Mouse (Mus musculus) midbrain, embryonic 14.5 days (tissue): ENCODE results near the gene Frmd4a. TPM values are rescaled to one million over a fixed set of nuclear protein-coding genes. Genes with fewer than 3 reads are reported as not detected.

Source experiments
- ATAC-seq: fragments of 200-750 bp; cut with Nextera tagmentation; 2 replicates; pipeline ENCODE4 v1.8.0; 2017; ENCODE audit warnings: moderate number of reproducible peaks, moderate library complexity; ENCODE audit not compliant: low FRiP score, low TSS enrichment
- DNase-seq: peaks from one replicate; pipeline ENCODE4 v3.0.0-alpha.2; 2015
- H3K27ac ChIP-seq: fragments of 300-500 bp; sonication (generic); replicated peaks from 2 replicates; pipeline ENCODE4 v1.5.1; 2014; ENCODE audit warnings: mild to moderate bottlenecking, low read depth, low read length, moderate library complexity
- H3K27me3 ChIP-seq: fragments of 300-500 bp; sonication (generic); 2 replicates; pipeline ENCODE4 v1.6.1; 2014; ENCODE audit warnings: low read length, control low read depth, mixed read lengths; ENCODE audit not compliant: control insufficient read depth, insufficient read depth
- H3K36me3 ChIP-seq: fragments of 300-500 bp; sonication (generic); 2 replicates; pipeline ENCODE4 v1.6.1; 2014; ENCODE audit warnings: low read length, control low read depth; ENCODE audit not compliant: control insufficient read depth, insufficient read depth
- H3K4me1 ChIP-seq: fragments of 300-500 bp; sonication (generic); 2 replicates; pipeline ENCODE4 v1.6.1; 2014; ENCODE audit warnings: mild to moderate bottlenecking, antibody characterized with exemption, low read length, control low read depth; ENCODE audit not compliant: control insufficient read depth, insufficient read depth
- H3K4me2 ChIP-seq: fragments of 300-500 bp; sonication (generic); 2 replicates; pipeline ENCODE4 v1.6.1; 2014; ENCODE audit warnings: mild to moderate bottlenecking, low read length, moderate library complexity
- H3K4me3 ChIP-seq: fragments of 300-500 bp; sonication (generic); replicated peaks from 2 replicates; pipeline ENCODE4 v1.5.1; 2014; ENCODE audit warnings: low read depth, low read length
- H3K9ac ChIP-seq: fragments of 300-500 bp; sonication (generic); replicated peaks from 2 replicates; pipeline ENCODE4 v1.6.1; 2014; ENCODE audit warnings: mild to moderate bottlenecking, low read length, moderate library complexity
- H3K9me3 ChIP-seq: fragments of 300-500 bp; sonication (generic); 2 replicates; pipeline ENCODE4 v1.6.1; 2016; ENCODE audit warnings: low read length, control low read depth, mixed read lengths; ENCODE audit not compliant: control insufficient read depth
- WGBS: fragments of 180-500 bp; shearing (Covaris S2); extraction: QIAGEN DNeasy Blood & Tissue Kit; methylation state at CpG from one replicate; pipeline ENCODE4 v1.1.7; 2014; 5-methylcytosine and 5-hydroxymethylcytosine counted together
- polyA plus RNA-seq: library from polyadenylated mRNA; unstranded; fragments of >200 nt; fragmentation: Nextera tagmentation; extraction: Ambion mirVana; gene quantifications from 2 replicates; pipeline ENCODE4 v1.2.1, GENCODE M21; 2014

The Frmd4a gene
- polyA plus RNA-seq, 1 experiment from 2014 or later: 68.4 TPM

DNA sequence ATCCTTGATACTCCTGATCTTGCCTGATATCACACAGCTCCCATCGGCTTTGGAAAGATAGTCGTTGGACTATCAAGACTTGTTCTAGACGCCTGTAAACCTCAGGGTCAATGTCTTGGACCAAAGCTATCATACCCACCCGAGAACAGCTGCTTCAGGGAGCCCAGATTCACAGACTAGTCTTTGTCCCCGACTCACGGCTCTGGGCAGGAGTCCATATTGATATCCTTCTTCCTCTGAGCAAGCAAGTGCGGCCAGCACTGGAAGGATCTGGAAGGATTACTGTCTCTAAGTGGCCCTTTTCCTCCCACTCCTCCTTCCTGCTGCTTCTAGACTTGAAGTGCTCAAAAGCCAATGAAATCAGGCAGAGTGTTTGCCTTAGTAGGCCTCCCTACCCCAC, 575.1 kb downstream of the Frmd4a start:
- H3K9me3 ChIP-seq: no peaks in the 10 kb centered on the region
- no peak overlapping the region for H3K4me3 ChIP-seq
- H3K4me2 ChIP-seq: no peak overlapping the region
- no peak overlapping the region for H3K9ac ChIP-seq
- DNase-seq: no peak
- H3K4me1 ChIP-seq: no peaks in the 10 kb centered on the region
- no peaks in the 10 kb centered on the region for H3K27me3 ChIP-seq
- ATAC-seq: no peak
- WGBS: 92% methylated on average over 7 of the region's 7 CpGs
- no peak overlapping the region for H3K27ac ChIP-seq
- peaks cover 93% of the 10 kb centered on the region for H3K36me3 ChIP-seq

DNA sequence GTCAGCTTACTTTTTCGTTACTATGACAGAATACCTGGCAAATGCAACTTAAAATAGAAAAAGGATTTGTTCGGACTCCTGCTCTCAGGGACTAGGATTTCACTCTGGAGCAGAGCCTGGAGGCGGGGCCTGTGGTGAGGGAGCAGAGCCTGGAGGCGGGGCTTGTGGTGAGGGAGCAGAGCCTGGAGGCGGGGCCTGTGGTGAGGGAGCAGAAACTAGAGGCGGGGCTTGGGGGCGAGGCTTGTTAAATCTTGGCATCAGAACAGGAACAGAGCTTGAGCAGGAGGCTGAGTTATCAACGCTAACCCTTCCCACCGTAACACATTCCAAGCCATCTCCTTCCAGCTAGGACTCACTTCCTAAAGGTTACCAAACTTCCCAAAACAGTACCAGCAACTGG, 575.9 kb downstream of the Frmd4a start:
- Histone ChIP-seq H3K9ac (no peak overlapping the region), H3K27ac (no peak overlapping the region), H3K36me3 (peaks cover 90% of the 10 kb centered on the region), H3K4me2 (no peak overlapping the region), H3K9me3 (no peaks in the 10 kb centered on the region), H3K4me1 (no peaks in the 10 kb centered on the region), H3K27me3 (no peaks in the 10 kb centered on the region), H3K4me3 (no peak overlapping the region)
- ATAC-seq (peak; percentile 63; the same call in 1 of the 2 replicates), DNase-seq (peak; percentile 63)
- WGBS: 46% methylated on average over 9 of the region's 9 CpGs

DNA sequence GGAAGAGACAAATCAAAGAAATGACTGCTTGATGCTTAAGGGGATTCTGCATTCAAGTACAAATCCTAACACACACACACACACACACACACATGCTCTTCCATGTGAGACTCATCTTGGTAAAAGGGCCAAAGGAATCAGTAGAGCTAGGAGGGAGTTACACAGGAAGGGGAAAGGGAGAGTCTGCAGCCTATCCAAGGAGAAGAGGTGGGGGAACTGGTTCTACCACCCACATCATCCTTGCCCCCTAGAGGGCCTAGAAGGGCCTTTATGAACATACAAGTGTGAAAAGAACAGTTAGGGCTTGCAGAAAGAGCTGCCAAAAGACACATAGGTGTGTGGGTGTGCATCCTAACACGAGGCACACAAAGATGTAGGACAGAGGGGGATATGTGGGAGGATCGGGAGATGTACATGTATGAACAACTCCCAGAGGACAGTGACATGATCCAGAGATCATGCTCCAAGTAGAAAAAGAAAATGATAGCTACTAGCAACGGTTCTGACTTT, 576.4 kb downstream of the Frmd4a start:
- ATAC-seq (no peak), DNase-seq (no peak)
- Histone ChIP-seq H3K4me1 (no peaks in the 10 kb centered on the region), H3K4me3 (no peak overlapping the region), H3K27ac (no peak overlapping the region), H3K36me3 (peaks cover 89% of the 10 kb centered on the region), H3K9me3 (no peaks in the 10 kb centered on the region), H3K27me3 (no peaks in the 10 kb centered on the region), H3K9ac (no peak overlapping the region), H3K4me2 (no peak overlapping the region)
- WGBS: 96% methylated on average over 3 of the region's 3 CpGs

DNA sequence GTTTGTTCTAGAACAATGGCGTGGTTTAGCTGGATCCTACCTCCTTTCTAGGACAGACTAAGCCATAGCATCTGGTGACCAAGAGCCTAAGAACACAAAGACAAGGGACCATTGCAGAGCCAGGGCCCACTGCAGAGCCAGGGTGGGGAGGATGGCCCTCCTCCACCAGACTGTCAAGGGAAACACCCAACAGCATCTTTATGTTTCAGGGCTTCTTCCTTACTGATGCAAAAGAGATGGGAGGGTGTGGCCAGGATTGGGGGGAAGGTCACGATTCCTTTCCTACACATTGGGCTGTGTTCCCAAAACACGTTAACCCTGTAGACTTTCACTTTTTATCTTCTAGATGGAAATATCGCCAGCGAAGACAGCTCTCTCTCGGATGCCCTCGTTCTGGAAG, 579.5 kb downstream of the Frmd4a start:
- DNase-seq (no peak), ATAC-seq (no peak)
- Histone ChIP-seq H3K27me3 (no peaks in the 10 kb centered on the region), H3K4me1 (no peaks in the 10 kb centered on the region), H3K36me3 (peaks cover 67% of the 10 kb centered on the region), H3K4me2 (no peak overlapping the region), H3K9ac (no peak overlapping the region), H3K9me3 (no peaks in the 10 kb centered on the region), H3K27ac (no peak overlapping the region), H3K4me3 (no peak overlapping the region)
- WGBS: 95% methylated on average over 7 of the region's 7 CpGs

DNA sequence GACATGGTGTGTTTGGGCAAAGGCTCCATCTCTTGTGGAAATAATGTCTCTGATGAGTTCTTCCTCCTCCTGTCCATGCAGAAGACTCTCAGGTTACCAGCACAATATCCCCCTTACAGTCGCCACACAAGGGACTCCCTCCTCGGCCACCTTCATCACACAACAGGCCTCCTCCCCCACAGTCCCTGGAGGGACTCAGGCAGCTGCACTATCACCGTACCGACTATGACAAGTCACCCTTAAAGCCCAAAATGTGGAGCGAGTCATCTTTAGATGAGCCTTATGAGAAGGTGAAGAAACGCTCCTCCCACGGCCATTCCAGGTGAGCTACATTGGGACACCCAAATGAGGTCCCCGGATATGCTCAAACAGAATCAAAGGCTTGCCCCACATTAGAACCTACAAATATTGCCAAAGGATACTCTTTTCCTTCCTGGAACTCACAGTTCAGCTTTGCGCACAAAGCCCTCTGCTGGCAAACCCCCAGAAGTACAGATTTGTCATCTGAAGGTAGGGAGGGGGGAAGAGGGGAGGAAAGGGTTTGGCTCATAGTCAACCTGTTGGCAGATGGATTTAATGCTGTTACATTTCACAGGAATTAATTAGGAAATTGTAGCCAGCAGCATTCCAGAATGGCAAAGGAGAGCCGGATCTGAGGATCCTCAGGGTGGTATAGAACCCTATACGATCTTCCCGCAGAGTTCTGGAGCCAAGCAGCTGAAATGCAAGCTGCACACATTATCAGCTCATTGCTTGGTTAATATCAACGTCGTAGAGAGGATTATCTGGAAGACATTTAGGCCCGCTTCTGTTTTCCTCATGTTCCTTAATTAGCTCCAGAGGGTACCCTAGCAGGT, 583.7 kb downstream of the Frmd4a start:
- DNase-seq: peak; percentile 84
- H3K4me2 ChIP-seq: no peak overlapping the region
- no peaks in the 10 kb centered on the region for H3K27me3 ChIP-seq
- ATAC-seq: 0 out of 2 replicates have a peak, but pooled peaks have one; percentile 51
- no peak overlapping the region for H3K27ac ChIP-seq
- H3K36me3 ChIP-seq: peaks cover 67% of the 10 kb centered on the region
- no peaks in the 10 kb centered on the region for H3K9me3 ChIP-seq
- no peak overlapping the region for H3K9ac ChIP-seq
- H3K4me1 ChIP-seq: no peaks in the 10 kb centered on the region
- no peak overlapping the region for H3K4me3 ChIP-seq
- 64% methylated on average over 15 of the region's 15 CpGs for WGBS

DNA sequence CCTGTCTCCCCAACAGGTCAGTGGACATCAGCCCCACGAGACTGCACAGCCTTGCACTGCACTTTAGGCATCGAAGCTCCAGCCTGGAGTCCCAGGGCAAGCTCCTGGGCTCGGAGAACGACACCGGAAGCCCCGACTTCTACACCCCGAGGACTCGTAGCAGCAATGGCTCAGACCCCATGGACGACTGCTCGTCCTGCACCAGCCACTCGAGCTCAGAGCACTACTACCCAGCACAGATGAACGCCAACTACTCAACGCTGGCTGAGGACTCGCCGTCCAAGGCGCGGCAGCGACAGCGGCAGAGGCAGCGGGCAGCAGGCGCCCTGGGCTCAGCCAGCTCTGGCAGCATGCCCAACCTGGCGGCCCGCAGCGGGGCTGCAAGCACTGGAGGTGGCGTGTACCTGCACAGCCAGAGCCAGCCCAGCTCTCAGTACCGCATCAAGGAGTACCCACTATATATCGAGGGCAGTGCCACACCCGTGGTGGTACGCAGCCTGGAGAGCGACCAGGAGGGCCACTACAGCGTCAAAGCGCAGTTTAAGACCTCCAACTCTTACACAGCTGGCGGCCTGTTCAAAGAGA, 585.9 kb downstream of the Frmd4a start:
- H3K4me2 ChIP-seq: no peak overlapping the region
- peak; percentile 37; the same call in 1 of the 2 replicates for ATAC-seq
- DNase-seq: no peak

DNA sequence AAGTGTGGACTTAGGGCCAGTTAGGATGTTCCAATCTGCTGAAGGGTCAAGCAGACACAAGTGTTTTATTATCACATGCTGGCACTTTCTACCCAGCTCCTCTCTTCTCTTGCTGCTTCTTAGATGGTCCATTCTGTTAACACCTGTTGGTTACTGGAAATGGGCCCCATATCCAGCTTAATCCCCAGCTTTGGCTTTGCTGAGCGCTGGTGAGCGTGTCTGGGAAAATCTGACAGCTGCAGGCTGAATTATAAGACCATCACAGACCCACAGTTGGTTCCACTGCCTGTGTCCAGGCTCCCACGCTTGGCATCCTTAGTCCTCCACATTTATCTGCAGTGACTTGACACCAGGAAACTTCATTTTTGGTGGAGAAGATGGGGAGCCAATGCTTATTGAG, 589.0 kb downstream of the Frmd4a start:
- H3K4me3 ChIP-seq: no peak overlapping the region
- H3K27ac ChIP-seq: no peak overlapping the region
- H3K27me3 ChIP-seq: no peaks in the 10 kb centered on the region
- H3K36me3 ChIP-seq: peaks cover 98% of the 10 kb centered on the region
- 84% methylated on average over 3 of the region's 3 CpGs for WGBS
- ATAC-seq (no peak), DNase-seq (no peak)
- no peaks in the 10 kb centered on the region for H3K4me1 ChIP-seq
- H3K4me2 ChIP-seq: no peak overlapping the region
- H3K9me3 ChIP-seq: no peaks in the 10 kb centered on the region
- no peak overlapping the region for H3K9ac ChIP-seq

More for the DNA sequence above, 585.9 kb downstream of the Frmd4a start:
- Histone ChIP-seq H3K4me3 (no peak overlapping the region), H3K27ac (no peak overlapping the region), H3K9ac (no peak overlapping the region), H3K36me3 (peaks cover 71% of the 10 kb centered on the region), H3K9me3 (no peaks in the 10 kb centered on the region), H3K4me1 (no peaks in the 10 kb centered on the region), H3K27me3 (no peaks in the 10 kb centered on the region)
- WGBS: 88% methylated on average over 33 of the region's 33 CpGs

DNA sequence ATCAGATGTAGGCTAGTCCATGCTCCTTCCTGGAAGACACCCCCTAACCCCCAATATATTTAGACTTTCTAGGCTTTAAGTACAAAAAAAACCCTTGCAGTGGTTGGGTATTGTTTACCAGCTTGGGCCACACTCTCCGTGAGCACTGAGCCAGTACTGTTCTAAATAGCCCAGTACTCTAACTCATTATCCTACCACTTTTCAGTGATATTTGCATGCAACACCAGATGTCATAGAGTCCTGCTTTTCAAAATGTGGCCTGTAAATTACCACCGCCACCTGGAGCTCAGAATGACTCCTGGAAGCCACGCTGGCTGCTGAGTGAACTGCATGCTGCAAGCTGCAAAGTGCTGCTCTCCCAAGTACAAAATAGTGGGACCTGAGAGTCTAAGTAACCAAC, 590.7 kb downstream of the Frmd4a start:
- no peak overlapping the region for H3K27ac ChIP-seq
- WGBS: 79% methylated on average over 3 of the region's 3 CpGs
- H3K27me3 ChIP-seq: no peaks in the 10 kb centered on the region
- no peak overlapping the region for H3K4me2 ChIP-seq
- no peak for ATAC-seq
- H3K4me1 ChIP-seq: no peaks in the 10 kb centered on the region
- H3K36me3 ChIP-seq: peaks cover 98% of the 10 kb centered on the region
- no peaks in the 10 kb centered on the region for H3K9me3 ChIP-seq
- no peak overlapping the region for H3K9ac ChIP-seq
- no peak for DNase-seq
- no peak overlapping the region for H3K4me3 ChIP-seq
